Mouse (Mus musculus) testis, adult 2 months (tissue): ENCODE data around the gene Mamdc4.

Experiments
- CTCF ChIP-seq: fragments of 200-500 bp; IDR thresholded peaks from 2 replicates; pipeline ENCODE4 v1.5.1; 2012; ENCODE audit warnings: low read depth, mild to moderate bottlenecking, inconsistent platforms, low read length, moderate library complexity; ENCODE audit not compliant: control insufficient read depth, insufficient read depth, insufficient replicate concordance
- POLR2A ChIP-seq: fragments of 200-500 bp; IDR thresholded peaks from 2 replicates; pipeline ENCODE4 v1.6.1; 2012; ENCODE audit warnings: low read depth, mild to moderate bottlenecking, inconsistent platforms, low read length, moderate library complexity; ENCODE audit not compliant: control insufficient read depth

DNA sequence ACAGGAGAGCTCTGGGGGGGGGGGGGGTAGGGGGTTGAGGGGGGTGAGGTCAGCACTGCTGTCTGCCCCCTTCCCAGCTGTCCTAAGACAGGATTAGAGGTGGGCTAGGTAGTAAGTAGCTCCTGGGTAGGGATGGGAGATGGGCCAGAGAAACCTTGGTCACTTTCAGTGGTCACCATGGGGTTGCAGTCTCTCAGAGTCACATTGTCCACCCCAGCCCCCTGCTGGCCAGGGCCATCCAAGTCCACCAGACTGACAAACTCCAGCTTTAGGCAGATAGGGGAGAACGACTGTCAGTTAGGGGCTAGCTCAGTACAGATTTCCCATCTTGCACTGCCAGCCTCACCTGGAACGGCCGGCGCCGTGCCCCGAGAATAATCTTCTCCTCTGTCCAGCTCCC is 8.1 kb downstream of the Mamdc4 start:
- TF ChIP-seq CTCF (no peak), POLR2A (no peak)
